ENCODE assay signal across 7 mouse cellular contexts in the genomic region with DNA sequence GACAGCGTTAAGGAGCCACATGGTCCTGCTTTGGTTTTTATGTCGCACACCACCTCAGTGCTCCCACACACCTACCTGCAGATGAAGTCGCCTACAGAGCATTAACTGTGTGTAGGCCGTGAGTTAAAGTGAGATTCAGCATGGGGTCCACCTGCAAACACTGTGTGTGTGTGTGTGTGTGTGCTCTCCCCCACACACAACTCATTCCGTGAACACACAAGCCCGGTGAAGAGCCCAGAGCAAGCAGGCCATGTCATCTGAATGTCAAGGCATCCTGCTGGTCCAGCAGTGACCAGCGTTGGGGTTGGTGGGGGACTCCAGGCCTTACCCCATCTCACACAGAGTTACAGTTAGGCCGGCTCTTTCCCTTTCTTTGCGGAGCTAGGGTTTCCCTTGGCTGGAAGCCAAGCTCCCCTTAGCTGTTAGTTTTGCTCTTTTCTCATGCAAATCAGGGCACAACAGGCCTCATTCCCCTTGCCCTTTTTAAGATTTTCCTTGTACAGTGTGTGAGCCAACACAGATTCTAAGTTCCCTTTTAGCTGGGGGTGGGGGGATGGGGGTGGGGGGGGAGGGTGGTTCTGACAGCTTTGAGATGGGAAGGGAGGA.
A peak's percentile ranks its signal among the peaks of the same experiment; 100 is the strongest.
DNase-seq lines count a peak whose midpoint lies in the region; ATAC-seq lines count a peak whose summit lies in the region.

No protein-coding gene starts in this region.

- no peaks in the 10 kb centered on the region for H3K27me3 ChIP-seq in limb, embryonic 11.5 days (ENCODE audit: control insufficient read depth, insufficient read depth, low read length)
- no peaks in the 10 kb centered on the region for H3K27me3 ChIP-seq in limb, embryonic 10.5 days (ENCODE audit: low read depth, poor library complexity, severe bottlenecking)
- H3K27me3 ChIP-seq in embryonic facial prominence, embryonic 12.5 days, result no peaks in the 10 kb centered on the region
- no peaks in the 10 kb centered on the region for H3K27me3 ChIP-seq in hindbrain, embryonic 14.5 days (ENCODE audit: control insufficient read depth, insufficient read depth, low read length)
- no peaks in the 10 kb centered on the region for H3K27me3 ChIP-seq in neural tube, embryonic 14.5 days (ENCODE audit: control insufficient read depth, insufficient read depth, low read length)

- no peaks in the 10 kb centered on the region for H3K9me3 ChIP-seq in limb, embryonic 11.5 days (ENCODE audit: control insufficient read depth, low read length)
- no peaks in the 10 kb centered on the region for H3K9me3 ChIP-seq in limb, embryonic 10.5 days (replicated peaks)
- H3K9me3 ChIP-seq in embryonic facial prominence, embryonic 12.5 days, result no peaks in the 10 kb centered on the region
- H3K9me3 ChIP-seq in hindbrain, embryonic 14.5 days (ENCODE audit: control insufficient read depth, low read length), result no peaks in the 10 kb centered on the region
- no peaks in the 10 kb centered on the region for H3K9me3 ChIP-seq in neural tube, embryonic 14.5 days (ENCODE audit: control insufficient read depth, low read length)

- no peak overlapping the region for H3K4me3 ChIP-seq in limb, embryonic 11.5 days (ENCODE audit: low read depth, low read length)
- no peak overlapping the region for H3K4me3 ChIP-seq in limb, embryonic 10.5 days
- no peak overlapping the region for H3K4me3 ChIP-seq in embryonic facial prominence, embryonic 12.5 days
- no peak overlapping the region for H3K4me3 ChIP-seq in hindbrain, embryonic 14.5 days (replicated peaks; ENCODE audit: low read length)
- no peak overlapping the region for H3K4me3 ChIP-seq in neural tube, embryonic 14.5 days (ENCODE audit: low read depth, low read length)

- H3K4me2 ChIP-seq in limb, embryonic 11.5 days (ENCODE audit: low read depth, severe bottlenecking), result no peak overlapping the region
- H3K4me2 ChIP-seq in embryonic facial prominence, embryonic 12.5 days (replicated peaks), result 0 out of 2 replicates have a peak overlapping the region, but pooled peaks have one; percentile 7
- H3K4me2 ChIP-seq in hindbrain, embryonic 14.5 days (replicated peaks), result no peak overlapping the region; the same call in 1 of the 2 replicates
- H3K4me2 ChIP-seq in neural tube, embryonic 14.5 days (ENCODE audit: low read depth, low read length), result no peak overlapping the region

- DNase-seq in limb, embryonic 11.5 days (ENCODE audit: low spot score), result peak; percentile 29
- no peak for DNase-seq in limb, embryonic 10.5 days (ENCODE audit: low spot score)
- peak; percentile 72 for DNase-seq in hindbrain, embryonic 14.5 days (ENCODE audit: low spot score)
- DNase-seq in spleen, postnatal 36 days (ENCODE audit: low spot score in 2 of 2), result no peak
- no peak for DNase-seq in gastrocnemius, adult 8-10 months (ENCODE audit: low spot score in 2 of 2)

- no peaks in the 10 kb centered on the region for H3K36me3 ChIP-seq in limb, embryonic 11.5 days (ENCODE audit: control insufficient read depth, insufficient read depth, low read length)
- H3K36me3 ChIP-seq in limb, embryonic 10.5 days, result no peaks in the 10 kb centered on the region
- no peaks in the 10 kb centered on the region for H3K36me3 ChIP-seq in embryonic facial prominence, embryonic 12.5 days
- H3K36me3 ChIP-seq in hindbrain, embryonic 14.5 days (replicated peaks; ENCODE audit: control insufficient read depth, insufficient read depth), result no peaks in the 10 kb centered on the region
- H3K36me3 ChIP-seq in neural tube, embryonic 14.5 days (ENCODE audit: control insufficient read depth, insufficient read depth, low read length), result no peaks in the 10 kb centered on the region

- 34% methylated on average over 9 of the region's 9 CpGs for WGBS in limb, embryonic 11.5 days
- 38% methylated on average over 9 of the region's 9 CpGs for WGBS in limb, embryonic 10.5 days
- 26% methylated on average over 9 of the region's 9 CpGs for WGBS in embryonic facial prominence, embryonic 12.5 days
- WGBS in hindbrain, embryonic 14.5 days, result 8% methylated on average over 9 of the region's 9 CpGs
- 11% methylated on average over 9 of the region's 9 CpGs for WGBS in neural tube, embryonic 14.5 days

- H3K9ac ChIP-seq in limb, embryonic 11.5 days (ENCODE audit: low read length), result no peak overlapping the region
- no peak overlapping the region for H3K9ac ChIP-seq in embryonic facial prominence, embryonic 12.5 days
- no peak overlapping the region for H3K9ac ChIP-seq in hindbrain, embryonic 14.5 days
- H3K9ac ChIP-seq in neural tube, embryonic 14.5 days (replicated peaks; ENCODE audit: low read depth, low read length), result no peak overlapping the region

- no peak overlapping the region for H3K27ac ChIP-seq in limb, embryonic 11.5 days (replicated peaks; ENCODE audit: low read depth, low read length)
- no peak overlapping the region; the same call in 1 of the 2 replicates for H3K27ac ChIP-seq in limb, embryonic 10.5 days
- peak overlapping the region; percentile 41; the same call in 1 of the 2 replicates for H3K27ac ChIP-seq in embryonic facial prominence, embryonic 12.5 days
- peak overlapping the region; percentile 60 for H3K27ac ChIP-seq in hindbrain, embryonic 14.5 days
- peak overlapping the region; percentile 13; the same call in 1 of the 2 replicates for H3K27ac ChIP-seq in neural tube, embryonic 14.5 days (ENCODE audit: low read depth, low read length)

- ATAC-seq in limb, embryonic 11.5 days (ENCODE audit: insufficient number of reproducible peaks, low FRiP score, low TSS enrichment, low read depth), result no peak
- no peak; the same call in 1 of the 2 replicates for ATAC-seq in embryonic facial prominence, embryonic 12.5 days (ENCODE audit: insufficient number of reproducible peaks, insufficient read depth, low FRiP score, low TSS enrichment)
- peak; percentile 78 for ATAC-seq in hindbrain, embryonic 14.5 days (ENCODE audit: low FRiP score)
- ATAC-seq in neural tube, embryonic 14.5 days (ENCODE audit: low read depth), result peak; percentile 72

- H3K4me1 ChIP-seq in limb, embryonic 11.5 days (ENCODE audit: control insufficient read depth, insufficient read depth, low read length), result peaks cover 8% of the 10 kb centered on the region
- H3K4me1 ChIP-seq in limb, embryonic 10.5 days, result peaks cover 25% of the 10 kb centered on the region
- peaks cover 34% of the 10 kb centered on the region for H3K4me1 ChIP-seq in embryonic facial prominence, embryonic 12.5 days
- peaks cover 30% of the 10 kb centered on the region for H3K4me1 ChIP-seq in hindbrain, embryonic 14.5 days (replicated peaks; ENCODE audit: control insufficient read depth, insufficient read depth, low read length)
- peaks cover 19% of the 10 kb centered on the region; the same call in 1 of the 2 replicates for H3K4me1 ChIP-seq in neural tube, embryonic 14.5 days (ENCODE audit: control insufficient read depth, insufficient read depth, low read length)

Comparison
In these comparisons a context has a peak if more than half of its experiments do, and no peak if none do; other contexts are left out.
1. DNase-seq: peak in limb, embryonic 11.5 days (single experiment) and hindbrain, embryonic 14.5 days (single experiment); none in limb, embryonic 10.5 days (single experiment), spleen, postnatal 36 days (0 of 2) and gastrocnemius, adult 8-10 months (0 of 2).
2. ATAC-seq: peak in hindbrain, embryonic 14.5 days (single experiment) and neural tube, embryonic 14.5 days (single experiment); none in limb, embryonic 11.5 days (single experiment) and embryonic facial prominence, embryonic 12.5 days (single experiment).
3. H3K27ac ChIP-seq: peak in embryonic facial prominence, embryonic 12.5 days (single experiment), hindbrain, embryonic 14.5 days (single experiment) and neural tube, embryonic 14.5 days (single experiment); none in limb, embryonic 11.5 days (single experiment) and limb, embryonic 10.5 days (single experiment).